Mouse (Mus musculus) right cerebral cortex, adult 2 months (tissue): ENCODE results near the gene Erap1.
"Not testable (repeated sequence)": the region's sequence is repeated elsewhere in the genome, so short reads cannot be mapped to it uniquely, and the experiment has no call there.

Experiments
- DNase-seq, 2 experiments: peaks; one replicate each; pipeline ENCODE4 v3.0.0; 2021 to 2022; ENCODE audit warnings: low spot score in 2 of 2

The Erap1 gene

GRCm38 (mm10) chr13:74638793-74639711, at the start of gene Erap1:
Gene Erap1 (plus strand): TSS chr13:74639568.
- DNase-seq = peak; percentile 20 to 39

GRCm38 (mm10) chr13:74591401-74591821, 48.0 kb upstream of the Erap1 start:
- DNase-seq = peak in 1 of 2 experiments; percentile 2

GRCm38 (mm10) chr13:74591828-74592227, 47.5 kb upstream of the Erap1 start:
- not testable (repeated sequence) for DNase-seq

GRCm38 (mm10) chr13:74597022-74597421, 42.3 kb upstream of the Erap1 start:
- not testable (repeated sequence) for DNase-seq

- not testable (repeated sequence) for DNase-seq
Measured at GRCm38 (mm10) chr13:74601776-74602175, 37.6 kb upstream of the Erap1 start.

GRCm38 (mm10) chr13:74617163-74618019, 22.0 kb upstream of the Erap1 start:
- DNase-seq = peak; percentile 82 to 85

GRCm38 (mm10) chr13:74632327-74632726, 7.0 kb upstream of the Erap1 start:
- DNase-seq = no peak

- no peak for DNase-seq
Measured at GRCm38 (mm10) chr13:74632857-74633256, 6.5 kb upstream of the Erap1 start.

- DNase-seq = peak; percentile 64 to 73
Measured at GRCm38 (mm10) chr13:74639712-74640522, 549 bp downstream of the Erap1 start.

GRCm38 (mm10) chr13:74640523-74640920, 1.2 kb downstream of the Erap1 start:
- DNase-seq = not testable (repeated sequence)

GRCm38 (mm10) chr13:74695497-74696193, 56.3 kb downstream of the Erap1 start:
- no peak for DNase-seq

GRCm38 (mm10) chr13:74696225-74696624, 56.9 kb downstream of the Erap1 start:
- no peak for DNase-seq

- no peak for DNase-seq
Measured at GRCm38 (mm10) chr13:74719002-74719401, 79.6 kb downstream of the Erap1 start.

- no peak for DNase-seq
Measured at GRCm38 (mm10) chr13:74733726-74734125, 94.4 kb downstream of the Erap1 start.

GRCm38 (mm10) chr13:74735834-74736233, 96.5 kb downstream of the Erap1 start:
- DNase-seq = no peak

- DNase-seq = no peak
Measured at GRCm38 (mm10) chr13:74736396-74736795, 97.0 kb downstream of the Erap1 start.
